Mouse (Mus musculus) midbrain, embryonic 15.5 days (tissue): Measurements from ENCODE around the gene Ndufs6. TPM values are rescaled to one million over a fixed set of nuclear protein-coding genes. Genes with fewer than 3 reads are reported as not detected.

Source experiments
- ATAC-seq: fragments of 200-750 bp; cut with Nextera tagmentation; replicated peaks from 2 replicates; pipeline ENCODE4 v1.8.0; 2017; ENCODE audit warnings: moderate TSS enrichment
- H3K27ac ChIP-seq: fragments of 300-500 bp; sonication (generic); 2 replicates; pipeline ENCODE4 v1.5.1; 2015; ENCODE audit warnings: mild to moderate bottlenecking, inconsistent platforms
- H3K27me3 ChIP-seq: fragments of 300-500 bp; sonication (generic); replicated peaks from 2 replicates; pipeline ENCODE4 v1.6.1; 2015; ENCODE audit warnings: inconsistent platforms
- H3K36me3 ChIP-seq: fragments of 300-500 bp; sonication (generic); replicated peaks from 2 replicates; pipeline ENCODE4 v1.6.1; 2015; ENCODE audit warnings: inconsistent platforms
- H3K4me1 ChIP-seq: fragments of 300-500 bp; sonication (generic); 2 replicates; pipeline ENCODE4 v1.6.1; 2015; ENCODE audit warnings: inconsistent platforms
- H3K4me2 ChIP-seq: fragments of 300-500 bp; sonication (generic); 2 replicates; pipeline ENCODE4 v1.6.1; 2015; ENCODE audit warnings: inconsistent platforms, mild to moderate bottlenecking, moderate library complexity
- H3K4me3 ChIP-seq: fragments of 300-500 bp; sonication (generic); 2 replicates; pipeline ENCODE4 v1.5.1; 2015; ENCODE audit warnings: mild to moderate bottlenecking, inconsistent platforms
- H3K9ac ChIP-seq: fragments of 300-500 bp; sonication (generic); 2 replicates; pipeline ENCODE4 v1.6.1; 2015; ENCODE audit warnings: mild to moderate bottlenecking, inconsistent platforms
- H3K9me3 ChIP-seq: fragments of 300-500 bp; sonication (generic); 2 replicates; pipeline ENCODE4 v1.6.1; 2016; ENCODE audit warnings: inconsistent platforms
- WGBS: fragments of 180-500 bp; shearing (Covaris S2); methylation state at CpG from one replicate; pipeline ENCODE4 v1.1.7; 2015; ENCODE audit warnings: mixed read lengths; 5-methylcytosine and 5-hydroxymethylcytosine counted together
- polyA plus RNA-seq: library from polyadenylated mRNA; unstranded; fragments of >200 nt; fragmentation: Nextera tagmentation; extraction: Ambion mirVana; gene quantifications from 2 replicates; pipeline ENCODE4 v1.2.1, GENCODE M21; 2015

Gene Ndufs6
- 390 and 410 TPM in 2 replicates for polyA plus RNA-seq

- no peaks in the 10 kb centered on the region for H3K36me3 ChIP-seq
- H3K4me2 ChIP-seq = peak within 1 kb of the TSS; percentile 80
- H3K27ac ChIP-seq = peak within 1 kb of the TSS; percentile 79
- peaks cover 30% of the 10 kb centered on the region for H3K4me1 ChIP-seq
- no peaks in the 10 kb centered on the region for H3K9me3 ChIP-seq
- H3K9ac ChIP-seq = peak within 1 kb of the TSS; percentile 70
- H3K4me3 ChIP-seq = peak within 1 kb of the TSS; percentile 89
- no peaks in the 10 kb centered on the region for H3K27me3 ChIP-seq
- ATAC-seq = peak; percentile 82
- 2% methylated on average over 45 of the region's 45 CpGs for WGBS
Observed at GRCm38 (mm10) chr13:73327827-73328698, at the start of gene Ndufs6, which contains the start of gene Mrpl36. Ndufs6 (minus strand) TSS chr13:73328542. Mrpl36 (plus strand) TSS chr13:73328513.

GRCm38 (mm10) chr13:73377637-73378036, 49.3 kb upstream of the Ndufs6 start:
- WGBS = 87% methylated on average over 9 of the region's 9 CpGs
- no peak overlapping the region for H3K27ac ChIP-seq
- no peaks in the 10 kb centered on the region for H3K9me3 ChIP-seq
- no peak overlapping the region for H3K4me3 ChIP-seq
- ATAC-seq = no peak
- H3K36me3 ChIP-seq = no peaks in the 10 kb centered on the region
- H3K4me1 ChIP-seq = no peaks in the 10 kb centered on the region
- no peaks in the 10 kb centered on the region for H3K27me3 ChIP-seq
- no peak overlapping the region for H3K4me2 ChIP-seq
- no peak overlapping the region for H3K9ac ChIP-seq

GRCm38 (mm10) chr13:73374612-73375011, 46.3 kb upstream of the Ndufs6 start:
- Histone ChIP-seq H3K9ac (no peak overlapping the region), H3K4me1 (no peaks in the 10 kb centered on the region), H3K36me3 (no peaks in the 10 kb centered on the region), H3K27me3 (no peaks in the 10 kb centered on the region), H3K9me3 (no peaks in the 10 kb centered on the region), H3K27ac (no peak overlapping the region), H3K4me2 (no peak overlapping the region), H3K4me3 (no peak overlapping the region)
- 46% methylated on average over 2 of the region's 2 CpGs for WGBS
- ATAC-seq = no peak

GRCm38 (mm10) chr13:73373367-73373766, 45.0 kb upstream of the Ndufs6 start:
- Histone ChIP-seq H3K4me1 (no peaks in the 10 kb centered on the region), H3K27me3 (no peaks in the 10 kb centered on the region), H3K4me3 (no peak overlapping the region), H3K36me3 (no peaks in the 10 kb centered on the region), H3K4me2 (no peak overlapping the region), H3K9ac (no peak overlapping the region), H3K27ac (no peak overlapping the region), H3K9me3 (no peaks in the 10 kb centered on the region)
- 65% methylated on average over 4 of the region's 4 CpGs for WGBS
- ATAC-seq = no peak

- Histone ChIP-seq H3K9me3 (no peaks in the 10 kb centered on the region), H3K27ac (no peak overlapping the region), H3K36me3 (no peaks in the 10 kb centered on the region), H3K27me3 (no peaks in the 10 kb centered on the region), H3K9ac (no peak overlapping the region), H3K4me1 (no peaks in the 10 kb centered on the region), H3K4me3 (no peak overlapping the region), H3K4me2 (no peak overlapping the region)
- no peak for ATAC-seq
- WGBS = 88% methylated on average over 3 of the region's 3 CpGs
Observed at GRCm38 (mm10) chr13:73357106-73357505, 28.8 kb upstream of the Ndufs6 start.

GRCm38 (mm10) chr13:73352491-73352890, 24.1 kb upstream of the Ndufs6 start:
- Histone ChIP-seq H3K36me3 (no peaks in the 10 kb centered on the region), H3K4me2 (no peak overlapping the region), H3K27me3 (no peaks in the 10 kb centered on the region), H3K9me3 (no peaks in the 10 kb centered on the region), H3K4me1 (no peaks in the 10 kb centered on the region), H3K4me3 (no peak overlapping the region), H3K9ac (no peak overlapping the region), H3K27ac (no peak overlapping the region)
- no peak for ATAC-seq

- no peak overlapping the region for H3K4me3 ChIP-seq
- WGBS = 76% methylated on average over 3 of the region's 3 CpGs
- no peak overlapping the region for H3K4me2 ChIP-seq
- H3K27ac ChIP-seq = no peak overlapping the region
- ATAC-seq = no peak
- no peaks in the 10 kb centered on the region for H3K36me3 ChIP-seq
- no peak overlapping the region for H3K9ac ChIP-seq
- H3K9me3 ChIP-seq = no peaks in the 10 kb centered on the region
- H3K4me1 ChIP-seq = no peaks in the 10 kb centered on the region
- no peaks in the 10 kb centered on the region for H3K27me3 ChIP-seq
Observed at GRCm38 (mm10) chr13:73351910-73352309, 23.6 kb upstream of the Ndufs6 start.

GRCm38 (mm10) chr13:73350741-73351140, 22.4 kb upstream of the Ndufs6 start:
- 89% methylated on average over 9 of the region's 9 CpGs for WGBS

GRCm38 (mm10) chr13:73347922-73348650, 19.7 kb upstream of the Ndufs6 start:
- Histone ChIP-seq H3K27ac (no peak overlapping the region), H3K9me3 (no peaks in the 10 kb centered on the region), H3K4me2 (no peak overlapping the region), H3K36me3 (no peaks in the 10 kb centered on the region), H3K4me1 (no peaks in the 10 kb centered on the region), H3K9ac (no peak overlapping the region), H3K4me3 (no peak overlapping the region), H3K27me3 (no peaks in the 10 kb centered on the region)
- WGBS = 87% methylated on average over 7 of the region's 7 CpGs
- ATAC-seq = no peak

More at GRCm38 (mm10) chr13:73350741-73351140, 22.4 kb upstream of the Ndufs6 start:
- Histone ChIP-seq H3K36me3 (no peaks in the 10 kb centered on the region), H3K9ac (no peak overlapping the region), H3K4me2 (no peak overlapping the region), H3K4me3 (no peak overlapping the region), H3K27ac (no peak overlapping the region), H3K4me1 (no peaks in the 10 kb centered on the region), H3K27me3 (no peaks in the 10 kb centered on the region), H3K9me3 (no peaks in the 10 kb centered on the region)
- ATAC-seq = no peak

GRCm38 (mm10) chr13:73347171-73347570, 18.8 kb upstream of the Ndufs6 start:
- ATAC-seq = no peak
- Histone ChIP-seq H3K27me3 (no peaks in the 10 kb centered on the region), H3K9ac (no peak overlapping the region), H3K36me3 (no peaks in the 10 kb centered on the region), H3K4me2 (no peak overlapping the region), H3K4me3 (no peak overlapping the region), H3K27ac (no peak overlapping the region), H3K4me1 (no peaks in the 10 kb centered on the region), H3K9me3 (no peaks in the 10 kb centered on the region)
- WGBS = 70% methylated on average over 3 of the region's 3 CpGs

GRCm38 (mm10) chr13:73346743-73347142, 18.4 kb upstream of the Ndufs6 start:
- H3K4me2 ChIP-seq = no peak overlapping the region
- 81% methylated on average over 4 of the region's 4 CpGs for WGBS
- H3K36me3 ChIP-seq = no peaks in the 10 kb centered on the region
- H3K4me3 ChIP-seq = no peak overlapping the region
- H3K27me3 ChIP-seq = no peaks in the 10 kb centered on the region
- H3K9ac ChIP-seq = no peak overlapping the region
- no peak overlapping the region for H3K27ac ChIP-seq
- no peaks in the 10 kb centered on the region for H3K9me3 ChIP-seq
- no peak for ATAC-seq
- H3K4me1 ChIP-seq = no peaks in the 10 kb centered on the region

- Histone ChIP-seq H3K4me1 (no peaks in the 10 kb centered on the region), H3K4me2 (no peak overlapping the region), H3K27me3 (no peaks in the 10 kb centered on the region), H3K4me3 (no peak overlapping the region), H3K9me3 (no peaks in the 10 kb centered on the region), H3K36me3 (no peaks in the 10 kb centered on the region), H3K27ac (no peak overlapping the region), H3K9ac (no peak overlapping the region)
- ATAC-seq = no peak
- WGBS = 42% methylated on average over 2 of the region's 2 CpGs
Observed at GRCm38 (mm10) chr13:73346131-73346530, 17.8 kb upstream of the Ndufs6 start.
